Mouse (Mus musculus) retina, adult 2 months (tissue): ENCODE measurements around the gene Rrnad1.

Experiments used
- DNase-seq: peaks from one replicate; pipeline ENCODE4 v3.0.0-alpha.2; 2012; ENCODE audit warnings: low read depth, low spot score

Gene Rrnad1

DNA sequence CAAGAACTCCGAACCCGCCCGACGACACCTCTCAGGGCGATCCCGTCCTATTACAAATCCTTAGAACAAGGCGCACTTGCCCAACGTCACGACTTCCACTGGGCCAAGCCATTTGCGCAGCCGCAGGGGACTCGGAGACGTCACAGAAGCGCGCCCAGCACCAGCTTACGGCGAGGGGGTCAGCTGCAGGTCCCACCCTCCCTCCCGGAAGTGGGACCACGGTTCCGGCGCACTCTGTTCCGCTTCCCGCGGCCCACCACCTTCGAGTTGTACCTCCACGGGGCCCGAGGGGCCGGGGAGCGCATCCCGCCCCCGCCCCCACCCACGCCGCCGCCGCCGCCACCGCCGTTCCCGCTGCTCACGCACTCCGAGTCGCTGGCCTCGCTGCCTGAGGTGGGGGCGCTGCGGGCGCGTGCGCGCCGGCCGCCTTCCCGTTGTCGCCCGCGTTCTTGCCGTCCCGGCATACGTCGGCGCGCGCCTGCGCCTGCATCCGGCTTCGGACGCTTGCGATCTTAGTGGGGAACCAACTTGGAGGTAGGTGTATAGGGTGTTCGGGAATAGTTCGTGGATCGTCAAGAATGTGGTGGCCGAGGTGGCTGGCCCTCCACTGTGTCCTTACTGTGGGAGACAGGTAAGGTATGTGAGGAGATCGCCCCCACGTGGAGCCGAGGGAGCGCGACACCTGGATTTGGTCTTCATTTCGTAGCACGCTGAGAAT is at the start of gene Rrnad1, which contains the start of gene Isg20l2:
Rrnad1 (minus strand) TSS at position 640 of the 718 bp plus-strand sequence.
Isg20l2 (plus strand) TSS at position 237 of the 718 bp plus-strand sequence.
- DNase-seq = peak; percentile 94

DNA sequence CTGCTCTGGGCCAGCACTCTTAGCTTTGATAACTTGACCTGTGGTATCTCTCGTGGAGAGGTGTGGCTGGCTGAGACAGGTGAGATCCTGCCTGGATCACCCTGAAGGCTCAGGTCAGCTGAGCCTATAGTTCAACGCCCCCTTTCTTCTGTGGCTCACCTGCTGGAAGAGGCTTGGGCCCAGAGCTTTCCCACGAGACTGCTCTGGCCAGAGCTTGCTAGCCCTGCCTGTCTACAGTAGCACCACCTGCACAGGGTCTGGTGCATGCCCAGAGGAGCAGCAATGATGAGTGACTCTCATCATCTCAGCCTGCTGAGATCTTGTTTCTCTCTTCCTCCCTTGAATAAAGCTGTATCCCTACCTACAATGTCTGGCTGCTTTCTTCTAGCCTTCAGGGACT is 49.6 kb upstream of the Rrnad1 start:
- no peak for DNase-seq

DNA sequence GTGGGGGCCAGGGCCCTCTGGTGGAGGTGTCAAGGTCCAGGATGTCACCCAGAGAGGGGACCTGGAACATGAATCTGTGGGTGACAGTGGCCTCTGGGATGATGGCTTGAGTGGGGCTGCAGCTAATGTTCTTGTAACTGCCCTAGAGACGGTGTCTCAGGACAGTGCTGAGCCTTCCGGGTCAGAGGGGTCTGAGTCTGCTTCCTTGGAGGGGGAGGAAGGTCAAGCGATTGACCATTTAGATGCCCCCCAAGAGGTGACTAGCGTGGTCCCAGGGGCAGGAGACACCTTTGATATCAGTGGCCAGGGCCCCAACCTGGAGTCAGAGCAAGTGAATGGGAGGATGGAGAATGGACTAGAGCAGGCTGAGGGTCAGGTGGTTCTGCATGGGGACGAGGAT is 49.0 kb upstream of the Rrnad1 start:
- no peak for DNase-seq

DNA sequence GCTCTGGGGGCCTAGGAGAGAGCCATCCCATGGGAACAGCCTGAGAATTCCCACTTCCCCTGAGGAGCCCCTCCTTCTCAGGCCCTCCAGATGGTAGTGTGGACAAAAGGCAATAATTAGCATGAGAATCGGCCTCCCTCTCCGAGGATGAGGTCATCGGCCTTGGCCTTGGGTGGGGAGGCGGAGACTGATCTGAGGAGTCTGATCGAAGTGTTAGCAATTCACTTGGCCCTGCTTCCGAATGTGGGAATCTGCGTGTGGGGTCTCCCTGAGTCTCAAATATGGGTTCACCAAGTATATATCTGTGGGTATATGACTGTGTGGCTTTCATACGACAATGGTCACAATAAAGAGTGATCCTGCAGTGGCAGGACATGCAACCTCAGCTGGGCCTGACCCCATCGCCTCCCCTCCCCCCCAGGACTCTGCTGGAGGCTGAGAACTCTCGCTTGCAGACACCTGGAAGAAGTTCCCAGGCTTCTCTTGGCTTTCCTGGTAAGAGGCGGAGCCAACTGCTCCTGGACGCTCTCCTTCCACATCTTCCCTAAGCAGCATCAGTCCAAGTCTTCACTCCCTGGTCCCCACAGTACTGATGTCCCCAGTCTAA is 44.0 kb upstream of the Rrnad1 start:
- DNase-seq = no peak

DNA sequence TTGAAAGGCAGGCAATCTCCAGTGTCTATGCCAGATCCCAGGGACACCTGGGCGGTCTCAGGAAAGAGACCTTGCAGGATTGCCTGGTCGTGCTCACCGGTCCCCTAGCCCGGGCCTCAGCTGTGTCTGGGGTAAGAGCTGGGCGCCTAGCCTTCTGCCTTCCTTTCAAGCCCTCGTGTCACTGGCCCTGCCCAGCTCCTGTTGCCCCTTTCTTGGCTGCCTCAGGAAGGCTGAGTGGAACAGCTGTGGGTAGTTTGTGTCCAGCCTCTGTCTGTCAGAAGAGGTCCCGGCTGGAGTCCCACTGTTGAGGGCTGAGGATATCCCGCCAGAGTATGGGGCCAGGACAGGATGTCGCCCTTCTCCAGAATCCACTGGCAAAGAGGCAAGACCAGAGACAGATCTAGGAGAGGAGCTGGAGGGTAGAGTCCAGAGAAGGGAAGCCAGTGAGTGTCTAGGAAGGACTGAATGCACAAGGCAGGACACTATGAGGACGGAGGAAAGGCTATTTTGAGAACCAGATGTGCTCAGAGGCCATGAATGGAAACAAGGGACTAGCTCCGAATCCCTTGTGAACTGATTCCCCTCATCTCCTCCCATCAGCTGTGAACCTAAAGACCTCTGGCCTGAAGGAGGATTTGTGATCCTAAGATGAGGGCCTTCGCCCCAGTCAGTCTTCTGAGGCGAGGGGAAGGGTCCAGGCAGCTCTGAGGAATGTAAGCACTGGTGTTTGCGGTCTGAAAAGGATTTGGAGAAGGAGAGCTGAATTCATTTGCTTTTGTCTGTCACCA is 43.3 kb upstream of the Rrnad1 start:
- DNase-seq = no peak

DNA sequence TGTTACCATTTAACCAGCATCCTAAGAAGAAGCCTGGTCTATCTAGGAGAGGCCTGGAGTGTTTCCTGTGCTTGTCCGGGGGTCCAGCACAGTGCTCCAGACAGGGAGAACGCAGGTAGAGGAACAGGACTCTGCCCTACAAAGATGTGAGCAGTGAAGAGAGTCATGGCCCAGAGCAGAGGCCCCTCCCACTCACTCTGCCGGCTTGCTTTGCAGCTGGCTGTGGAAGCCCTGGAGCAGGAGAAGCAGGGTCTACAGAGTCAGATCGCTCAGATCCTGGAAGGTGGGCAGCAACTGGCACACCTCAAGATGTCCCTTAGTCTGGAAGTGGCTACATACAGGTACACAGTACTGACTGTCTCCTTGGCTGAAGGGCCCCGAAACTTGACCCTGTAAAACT is 42.3 kb upstream of the Rrnad1 start:
- no peak for DNase-seq

DNA sequence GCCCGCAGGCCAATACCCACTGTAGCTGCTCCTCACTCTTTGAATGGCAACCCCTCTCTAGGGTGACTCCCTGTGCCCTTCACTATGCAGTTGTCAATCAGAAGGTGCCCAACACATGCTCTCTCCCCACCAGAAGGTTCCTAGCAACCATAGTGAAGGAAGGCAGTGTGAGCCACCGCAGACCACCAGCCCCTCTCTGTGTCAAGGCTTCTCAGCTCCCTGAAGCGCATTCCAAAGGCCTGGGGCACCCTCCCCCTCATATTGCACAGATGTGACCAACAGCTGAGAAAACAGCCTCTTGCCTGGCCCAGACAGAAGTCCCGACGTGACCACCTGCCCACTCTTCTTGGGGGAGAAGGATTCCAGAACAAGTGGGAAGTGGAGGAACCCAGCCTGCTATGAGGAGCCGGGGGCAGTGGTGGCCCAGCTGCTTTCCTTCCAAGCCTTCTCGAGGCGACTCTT is 41.7 kb upstream of the Rrnad1 start:
- no peak for DNase-seq

DNA sequence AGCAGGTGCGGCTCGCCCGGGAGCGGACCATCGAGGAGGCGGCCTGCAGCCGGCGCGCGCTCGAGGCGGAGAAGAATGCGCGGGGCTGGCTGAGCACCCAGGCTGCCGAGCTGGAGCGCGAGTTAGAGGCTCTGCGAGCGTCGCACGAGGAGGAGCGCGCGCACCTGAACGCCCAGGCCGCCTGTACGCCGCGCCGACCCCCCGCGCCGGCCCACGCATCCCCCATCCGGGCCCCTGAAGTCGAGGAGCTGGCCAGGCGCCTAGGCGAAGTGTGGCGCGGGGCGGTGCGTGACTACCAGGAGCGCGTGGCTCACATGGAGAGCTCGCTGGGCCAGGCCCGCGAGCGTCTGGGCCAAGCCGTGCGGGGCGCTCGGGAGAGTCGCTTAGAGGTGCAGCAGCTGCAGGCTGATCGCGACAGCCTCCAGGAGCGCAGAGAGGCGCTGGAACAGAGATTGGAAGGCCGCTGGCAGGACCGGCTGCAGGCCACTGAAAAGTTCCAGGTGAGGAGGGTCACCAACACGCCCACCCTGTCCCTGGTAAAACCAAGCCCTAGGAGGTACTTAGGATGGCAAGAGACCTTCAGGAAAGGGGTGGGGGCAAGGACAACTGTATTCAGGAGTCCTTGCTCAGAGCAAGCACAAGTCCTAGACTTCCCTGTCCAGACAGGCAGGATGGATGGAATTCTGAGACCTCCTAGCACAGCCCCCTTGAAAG is 41.1 kb upstream of the Rrnad1 start:
- no peak for DNase-seq

DNA sequence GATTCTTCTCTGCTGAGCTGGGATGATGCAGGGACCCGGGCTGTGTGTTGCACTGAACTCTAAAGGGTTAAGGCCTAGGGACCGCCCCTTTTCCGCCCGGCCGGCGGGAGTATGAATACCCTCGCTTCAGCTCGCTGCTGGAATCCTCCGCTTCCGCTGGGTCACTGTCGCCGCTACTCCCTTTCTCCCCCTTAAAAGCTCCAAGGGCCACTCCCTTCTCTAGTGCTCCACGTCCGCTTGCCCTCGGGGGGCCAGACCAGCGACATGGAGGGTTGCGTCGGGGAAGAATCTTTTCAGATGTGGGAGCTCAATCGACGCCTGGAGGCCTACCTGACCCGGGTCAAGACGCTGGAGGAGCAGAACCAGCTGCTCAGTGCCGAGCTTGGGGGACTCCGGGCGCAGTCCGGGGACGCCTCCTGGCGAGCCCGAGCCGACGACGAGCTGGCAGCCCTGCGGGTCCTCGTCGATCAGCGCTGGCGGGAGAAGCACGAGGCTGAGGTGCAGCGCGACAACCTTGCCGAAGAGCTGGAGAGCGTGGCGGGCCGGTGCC is 40.5 kb upstream of the Rrnad1 start, which contains the start of gene Nes:
Nes (plus strand) TSS at position 140 of the 550 bp plus-strand sequence.
- DNase-seq = no peak

DNA sequence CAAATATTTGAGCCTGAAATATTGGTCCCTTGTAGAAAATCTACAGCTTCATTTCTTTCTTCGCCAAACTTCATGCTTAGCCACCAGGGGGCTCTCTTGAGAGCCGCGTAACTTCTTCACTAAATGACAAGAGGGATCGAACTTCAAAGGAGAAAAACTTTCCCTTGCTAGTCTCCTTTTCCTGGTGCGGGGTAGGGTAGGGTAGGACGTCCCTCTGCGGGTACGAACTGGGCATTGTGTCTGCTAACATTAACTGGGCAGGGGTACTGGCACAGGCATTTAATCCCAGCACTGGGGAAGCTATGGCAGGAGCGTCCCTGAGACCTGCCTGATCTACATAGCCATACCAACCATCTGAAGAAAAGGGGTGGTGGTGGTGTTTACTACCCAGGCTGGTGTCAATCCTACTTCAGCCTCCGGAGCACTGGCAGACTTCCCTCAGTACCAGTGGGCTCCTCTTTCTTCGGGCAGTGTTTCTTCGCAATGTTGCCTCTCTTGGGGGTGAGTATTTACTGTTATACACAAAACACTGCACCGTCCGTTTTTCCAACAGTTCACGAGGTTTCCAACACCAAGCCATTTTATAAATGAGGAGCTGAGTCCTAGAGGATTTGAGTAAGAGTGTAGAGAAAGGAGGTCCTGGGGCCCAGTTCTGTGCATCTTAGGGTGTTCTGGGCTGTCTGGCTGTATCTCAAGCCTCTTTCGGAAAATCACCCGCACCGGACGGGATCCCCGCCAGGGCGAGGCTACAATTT is 39.8 kb upstream of the Rrnad1 start:
- peak; percentile 26 for DNase-seq

DNA sequence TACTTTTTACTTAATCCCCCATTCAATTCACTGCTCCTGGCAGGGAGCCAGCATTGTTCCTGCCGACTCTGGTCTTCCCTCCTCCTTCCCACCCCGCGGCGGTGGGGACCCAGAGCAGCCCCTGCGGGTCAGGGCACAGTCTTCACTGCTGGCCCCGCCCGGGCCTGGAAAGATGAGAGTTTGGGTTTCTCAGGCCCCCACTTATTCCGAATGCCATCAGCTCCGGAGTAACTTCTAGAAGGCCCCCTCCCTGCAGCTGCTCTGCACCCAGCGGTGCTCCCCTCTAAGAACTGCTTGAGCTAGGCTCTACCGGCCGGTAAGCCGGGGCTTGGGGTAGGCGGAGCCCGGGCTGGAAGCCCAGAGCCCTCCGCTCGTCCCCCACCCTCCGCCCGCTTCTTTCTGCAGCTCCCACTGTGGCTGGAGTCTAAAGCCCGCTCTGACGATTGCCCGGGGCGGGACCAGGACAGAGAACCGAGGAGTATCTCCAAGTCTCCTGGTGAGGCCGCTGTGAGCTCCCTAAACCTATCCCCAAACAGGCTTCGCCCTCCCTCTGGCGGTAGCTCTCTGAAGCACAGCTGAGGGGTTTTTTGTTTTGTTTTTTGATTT is 30.2 kb upstream of the Rrnad1 start:
- DNase-seq = peak; percentile 58

DNA sequence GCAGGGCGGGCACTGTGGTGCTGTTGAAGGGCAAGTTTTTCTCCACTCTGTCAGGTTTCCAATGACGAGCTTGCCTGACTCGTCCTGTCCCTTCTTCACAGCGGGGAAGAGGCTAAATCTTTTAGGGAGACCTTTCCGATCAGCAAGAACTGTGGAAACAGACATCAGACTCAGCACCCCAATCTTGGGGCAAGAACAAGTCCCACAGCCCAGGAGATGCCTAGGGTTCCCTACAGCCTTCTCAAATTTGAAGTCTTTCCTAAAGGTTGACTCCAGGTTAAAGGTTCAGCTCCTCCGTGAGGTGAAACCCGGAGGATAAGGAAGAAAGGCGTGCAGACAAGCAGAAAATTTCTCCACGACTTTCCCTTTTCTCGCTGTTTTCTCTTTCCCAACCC is 29.7 kb upstream of the Rrnad1 start:
- DNase-seq = no peak

DNA sequence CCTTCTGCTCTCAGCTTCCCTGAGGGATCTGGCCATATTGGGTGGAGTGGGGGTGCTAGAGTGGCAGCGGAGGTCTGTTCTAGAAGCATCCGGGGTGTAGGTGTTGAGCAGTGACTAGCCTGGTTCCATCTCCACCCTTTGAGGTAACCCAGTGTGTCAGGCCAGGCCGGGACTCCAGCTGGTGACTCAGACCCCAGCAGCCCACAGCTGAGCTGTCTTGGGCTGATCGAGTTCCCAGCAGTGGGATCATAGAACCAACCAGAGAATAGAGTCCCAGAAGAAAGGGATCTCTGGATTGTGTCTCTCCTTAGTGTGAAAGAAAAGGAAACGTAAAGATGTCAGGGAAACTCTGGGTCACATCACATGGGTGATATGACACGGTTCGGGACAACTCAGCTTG is 28.9 kb upstream of the Rrnad1 start:
- no peak for DNase-seq

DNA sequence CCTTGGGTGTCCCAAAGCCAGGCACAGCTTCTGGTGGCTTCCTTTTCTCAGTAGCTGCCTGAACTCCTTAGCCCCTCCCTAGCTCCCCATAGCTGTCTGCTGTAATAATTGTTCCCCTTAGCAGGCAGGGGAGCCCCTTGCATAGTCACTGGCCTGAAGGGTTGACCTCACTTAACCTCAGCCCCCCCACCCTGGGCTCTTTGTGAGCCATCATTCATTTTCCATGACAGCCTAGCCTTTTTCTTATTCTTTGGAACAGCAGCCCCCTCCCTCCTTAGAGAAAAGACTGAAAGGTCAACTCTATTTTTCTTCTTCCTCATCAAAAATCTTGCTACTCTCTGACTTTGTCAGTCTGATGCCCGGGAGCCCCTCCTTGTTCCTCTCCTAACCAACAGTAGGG is 28.4 kb upstream of the Rrnad1 start:
- no peak for DNase-seq

DNA sequence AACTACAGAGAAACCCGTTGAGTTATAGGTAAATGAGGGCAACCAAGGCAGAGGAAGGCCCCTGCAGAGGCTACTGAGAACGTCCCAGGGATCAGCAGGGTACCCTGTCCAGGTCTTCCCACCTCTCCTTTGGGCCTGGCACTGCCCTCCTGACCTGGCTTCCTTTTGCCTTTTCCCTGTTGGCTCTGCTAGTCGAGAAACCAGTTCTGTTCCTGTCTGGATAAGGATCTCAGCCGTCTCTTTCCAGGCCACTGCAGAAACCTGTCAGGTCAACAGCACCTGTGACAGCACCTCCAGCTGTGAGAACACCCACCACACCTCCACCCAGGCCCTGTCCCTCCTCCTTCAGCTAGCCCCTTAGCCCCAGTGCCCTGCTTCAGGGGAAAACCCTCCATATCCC is 28.0 kb upstream of the Rrnad1 start:
- DNase-seq = no peak

DNA sequence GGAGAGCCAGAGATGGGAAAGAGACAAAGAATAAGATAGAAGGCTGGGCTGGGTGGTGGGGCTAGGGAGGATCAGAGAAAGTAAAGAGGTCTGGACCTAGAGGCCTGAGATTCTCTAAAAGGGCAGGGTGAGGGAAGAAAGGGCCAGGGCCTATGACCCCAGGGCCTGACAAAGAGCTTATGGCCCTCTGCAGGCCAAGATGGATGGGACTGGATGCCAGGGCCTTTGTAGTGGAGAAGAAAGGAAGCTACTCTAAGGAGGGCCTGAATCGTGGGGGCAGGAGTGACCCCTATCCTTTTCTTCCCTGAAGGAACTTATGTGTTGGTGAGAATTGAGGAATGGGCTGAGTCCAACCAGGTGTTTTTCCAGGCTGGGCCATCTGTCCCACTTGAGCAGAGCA is 27.5 kb upstream of the Rrnad1 start:
- no peak for DNase-seq

DNA sequence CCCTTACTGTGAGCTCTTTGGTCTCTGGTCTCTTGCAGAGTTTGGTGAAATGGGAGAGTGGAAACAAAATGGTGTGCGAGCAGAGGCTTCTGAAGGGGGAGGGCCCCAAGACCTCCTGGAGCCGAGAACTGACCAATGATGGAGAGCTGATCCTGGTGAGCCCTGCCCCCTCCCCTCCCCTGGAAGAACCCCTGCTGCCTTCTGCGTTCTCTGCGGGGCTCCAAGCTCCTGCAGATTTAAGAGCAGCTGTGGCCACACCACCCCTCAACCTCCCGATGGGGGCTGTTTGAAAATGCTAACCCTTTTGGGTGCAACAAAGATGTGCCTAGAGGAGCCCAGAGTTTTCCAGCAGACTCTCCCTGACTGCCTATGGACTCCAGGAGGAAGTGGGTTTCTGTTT is 21.9 kb upstream of the Rrnad1 start:
- no peak for DNase-seq

DNA sequence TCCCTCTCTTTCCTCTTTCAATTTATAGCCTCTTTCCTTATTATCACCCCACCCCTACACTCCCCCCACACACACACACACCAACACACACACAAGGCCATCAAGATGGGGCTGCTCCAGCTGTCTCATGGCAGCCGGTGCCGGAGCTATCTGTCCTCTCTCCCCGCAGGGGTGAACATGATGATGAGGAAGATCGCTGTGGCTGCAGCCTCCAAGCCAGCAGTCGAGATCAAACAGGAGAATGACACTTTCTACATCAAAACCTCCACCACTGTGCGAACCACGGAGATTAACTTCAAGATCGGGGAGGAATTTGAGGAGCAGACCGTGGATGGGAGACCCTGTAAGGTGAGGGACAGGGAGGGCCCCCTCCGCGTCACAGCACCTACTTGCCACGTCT is 21.4 kb upstream of the Rrnad1 start:
- DNase-seq = no peak

DNA sequence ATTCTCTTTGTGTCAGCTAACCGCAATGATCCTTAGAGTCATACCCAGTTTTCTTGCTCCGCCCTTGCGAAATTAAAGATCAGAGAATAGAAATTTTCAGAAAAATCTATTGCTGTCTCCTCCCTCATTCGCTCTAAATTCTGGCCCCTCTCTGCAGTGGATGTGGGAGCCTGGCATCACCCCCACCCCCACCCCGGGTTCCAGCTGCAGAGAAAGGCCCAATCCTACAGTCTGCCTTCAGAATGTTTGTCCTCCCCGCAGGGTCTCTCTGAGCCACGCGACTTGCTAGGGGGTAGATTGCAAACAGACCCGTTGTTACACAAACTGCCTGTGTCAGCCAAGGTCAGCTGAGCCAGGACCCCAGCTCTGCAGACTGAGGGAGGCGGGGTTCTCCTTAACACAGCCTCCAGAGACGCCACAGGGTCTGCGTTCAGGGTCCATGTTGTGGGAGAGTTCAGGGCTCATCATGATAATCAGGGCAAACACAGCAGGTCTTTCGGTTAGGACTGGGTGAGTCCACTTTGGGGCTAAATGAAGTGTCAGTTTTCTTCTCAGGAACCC is 19.5 kb upstream of the Rrnad1 start:
- DNase-seq = no peak
